Mouse (Mus musculus) spleen, postnatal 36 days (tissue): ENCODE results near the gene Cacna1e.

Experiments
- DNase-seq, 2 experiments: peaks; one replicate each; pipeline ENCODE4 v3.0.0; 2022; ENCODE audit warnings: low spot score in 2 of 2, mixed read lengths in 1 of 2

Cacna1e gene

DNA sequence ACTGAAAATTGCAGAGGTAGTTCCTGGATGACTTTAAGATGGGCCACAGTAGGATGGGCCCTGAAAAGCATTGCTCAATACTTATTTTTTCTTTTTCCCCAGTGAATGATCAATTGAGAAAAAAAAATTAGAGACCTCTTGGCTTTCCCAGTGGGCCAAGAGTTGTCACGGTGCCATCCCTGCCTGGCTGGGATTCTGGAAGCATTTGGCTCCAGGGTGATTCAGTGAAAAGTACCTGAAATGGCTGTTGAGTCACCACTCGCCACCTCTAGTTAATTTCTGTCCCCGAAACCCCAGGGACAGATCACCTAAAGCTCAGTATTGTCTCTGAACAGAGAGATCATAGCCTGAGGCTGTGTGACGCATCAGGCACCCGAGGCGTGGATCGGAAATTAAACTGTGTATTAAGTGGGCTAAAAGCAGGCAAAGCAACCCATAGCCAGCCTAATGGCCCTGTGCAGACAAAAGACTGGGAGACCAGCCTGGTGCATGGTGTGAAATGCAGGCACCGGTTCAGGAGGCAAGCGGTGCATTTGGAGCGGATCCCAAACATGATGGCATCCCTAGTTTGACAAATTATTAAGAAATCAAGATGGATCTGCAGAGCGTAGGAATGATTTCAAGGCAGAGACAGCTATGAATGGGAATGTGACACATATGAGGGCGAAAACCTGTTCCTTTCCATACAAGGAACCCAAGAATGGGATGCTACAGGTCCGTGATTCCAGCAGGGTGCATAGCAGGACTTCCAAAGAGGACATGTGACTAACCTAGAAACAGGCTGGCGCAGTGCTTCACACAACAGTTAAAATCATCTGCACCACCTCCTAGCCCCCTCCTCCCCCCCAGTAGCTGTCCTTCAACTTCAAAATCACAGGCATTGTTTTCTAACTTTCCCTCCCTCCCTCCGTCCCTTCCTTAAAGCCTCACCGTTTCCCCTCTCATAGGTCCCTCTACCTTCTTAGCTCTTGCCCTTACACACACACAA is 261.3 kb downstream of the Cacna1e start:
- no peak for DNase-seq

- DNase-seq: peak; percentile 75
Observed at GRCm38 (mm10) chr1:154617743-154618455, 266.4 kb downstream of the Cacna1e start.

GRCm38 (mm10) chr1:154615759-154616158 is 268.5 kb downstream of the Cacna1e start:
- DNase-seq: no peak

- no peak for DNase-seq
Observed at GRCm38 (mm10) chr1:154608516-154608915, 275.8 kb downstream of the Cacna1e start.

- DNase-seq: no peak
Observed at GRCm38 (mm10) chr1:154607406-154607805, 276.9 kb downstream of the Cacna1e start.

DNA sequence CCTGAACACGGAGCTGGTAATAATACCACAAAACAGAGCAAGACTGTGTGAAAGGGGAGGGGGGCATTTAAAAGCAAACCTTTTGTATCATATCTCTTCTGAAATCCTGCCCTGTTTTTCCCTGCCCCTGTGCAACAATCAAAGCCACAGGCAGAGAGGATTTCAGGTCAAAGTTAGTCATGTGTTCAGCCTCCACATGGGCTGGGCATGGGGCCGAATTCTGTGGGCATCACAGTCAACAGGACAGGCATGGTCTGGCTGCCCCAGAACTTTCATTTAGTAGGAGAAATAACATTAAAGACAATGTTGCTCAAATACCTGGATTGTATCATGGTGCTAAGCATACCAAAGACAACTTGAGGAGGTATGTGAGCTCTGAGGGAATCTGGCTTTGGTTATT is 278.7 kb downstream of the Cacna1e start:
- no peak for DNase-seq

GRCm38 (mm10) chr1:154603781-154604180 is 280.5 kb downstream of the Cacna1e start:
- DNase-seq: no peak

DNA sequence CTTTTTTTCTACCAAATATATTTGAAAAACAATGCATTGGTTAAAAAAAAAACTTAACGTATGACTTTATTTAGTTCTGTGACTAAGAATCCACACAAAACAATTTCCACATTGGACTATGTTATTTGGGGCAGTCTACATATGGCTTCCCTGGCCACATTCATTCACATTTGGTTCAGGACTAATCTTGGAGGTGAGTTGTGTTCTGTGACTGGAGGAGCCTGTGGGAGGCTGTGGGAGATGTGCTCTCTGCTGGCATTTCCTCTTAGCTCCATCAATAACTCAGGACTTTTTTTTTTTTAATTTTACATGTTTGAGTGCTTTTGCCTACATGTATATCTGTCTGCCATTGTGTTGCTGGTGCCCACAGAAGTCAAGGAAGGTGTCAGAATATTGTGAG is 281.8 kb downstream of the Cacna1e start:
- no peak for DNase-seq

GRCm38 (mm10) chr1:154582516-154582915 is 301.8 kb downstream of the Cacna1e start:
- DNase-seq: no peak

- DNase-seq: no peak
Observed at GRCm38 (mm10) chr1:154579929-154580328, 304.4 kb downstream of the Cacna1e start.

GRCm38 (mm10) chr1:154578748-154579147 is 305.6 kb downstream of the Cacna1e start:
- DNase-seq: no peak

DNA sequence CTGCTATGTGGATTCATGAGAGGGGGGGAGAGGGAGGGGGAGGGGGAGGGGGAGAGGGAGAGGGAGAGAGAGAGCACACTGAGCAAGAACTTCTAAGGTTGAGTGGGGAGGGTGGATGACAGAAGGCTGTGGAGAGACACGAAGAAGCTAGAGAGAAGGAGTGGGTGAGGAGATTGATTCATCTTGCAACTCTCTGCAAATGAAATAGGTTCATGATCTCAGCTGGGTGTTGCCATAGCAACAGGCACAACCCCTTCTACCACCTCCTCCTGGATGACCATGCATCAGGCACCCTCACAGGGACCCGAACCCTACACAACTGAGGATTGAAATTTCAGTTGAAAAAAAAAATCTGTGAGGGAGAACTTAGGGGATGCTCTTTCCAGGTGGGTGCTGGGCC is 307.9 kb downstream of the Cacna1e start:
- no peak for DNase-seq

- no peak for DNase-seq
Observed at GRCm38 (mm10) chr1:154566026-154566425, 318.3 kb downstream of the Cacna1e start.

- DNase-seq: no peak
Observed at GRCm38 (mm10) chr1:154555811-154556210, 328.5 kb downstream of the Cacna1e start.

DNA sequence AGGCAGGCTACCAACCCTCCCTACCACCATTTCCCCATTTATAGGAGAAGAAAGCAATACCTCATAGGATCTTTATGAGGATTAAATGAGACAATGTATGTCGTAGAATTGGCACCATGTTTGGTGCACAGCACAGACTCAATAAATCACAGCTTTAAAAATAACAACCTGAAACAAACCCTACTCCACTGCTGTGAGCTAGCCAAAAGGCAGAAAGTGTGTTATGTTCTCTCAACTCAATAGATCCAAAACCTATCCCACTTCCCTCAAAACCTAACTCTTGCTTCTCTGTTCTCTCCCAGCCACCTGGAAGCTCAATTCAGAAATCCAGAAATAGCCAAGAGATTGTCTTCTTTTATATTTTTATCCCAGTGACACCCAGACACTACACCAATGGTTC is 331.2 kb downstream of the Cacna1e start:
- DNase-seq: no peak

GRCm38 (mm10) chr1:154537445-154537844 is 346.9 kb downstream of the Cacna1e start:
- DNase-seq: no peak

- no peak for DNase-seq
Observed at GRCm38 (mm10) chr1:154536763-154537162, 347.5 kb downstream of the Cacna1e start.

GRCm38 (mm10) chr1:154532987-154533940 is 351.0 kb downstream of the Cacna1e start:
- DNase-seq: no peak

- DNase-seq: no peak
Observed at GRCm38 (mm10) chr1:154529666-154530065, 354.6 kb downstream of the Cacna1e start.

DNA sequence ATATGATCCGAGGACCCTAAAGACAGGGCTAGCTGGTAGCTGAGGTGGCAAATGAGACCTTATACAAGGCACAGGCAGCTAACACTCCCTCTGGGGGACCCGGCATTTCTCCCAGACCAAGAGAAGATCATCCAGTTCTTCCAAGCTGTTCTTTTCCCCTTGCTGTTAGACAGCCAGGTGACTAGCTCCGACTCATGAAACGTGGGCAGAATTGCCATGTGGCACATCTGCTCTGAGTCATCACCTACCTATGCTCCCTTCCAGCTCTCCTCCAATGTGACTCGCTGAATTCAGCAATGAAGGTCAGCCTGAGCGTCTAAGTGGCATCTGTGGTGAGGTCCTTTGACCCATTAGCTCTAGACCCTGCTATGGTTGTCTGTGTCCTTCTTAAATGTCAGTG is 355.5 kb downstream of the Cacna1e start:
- DNase-seq: no peak

DNA sequence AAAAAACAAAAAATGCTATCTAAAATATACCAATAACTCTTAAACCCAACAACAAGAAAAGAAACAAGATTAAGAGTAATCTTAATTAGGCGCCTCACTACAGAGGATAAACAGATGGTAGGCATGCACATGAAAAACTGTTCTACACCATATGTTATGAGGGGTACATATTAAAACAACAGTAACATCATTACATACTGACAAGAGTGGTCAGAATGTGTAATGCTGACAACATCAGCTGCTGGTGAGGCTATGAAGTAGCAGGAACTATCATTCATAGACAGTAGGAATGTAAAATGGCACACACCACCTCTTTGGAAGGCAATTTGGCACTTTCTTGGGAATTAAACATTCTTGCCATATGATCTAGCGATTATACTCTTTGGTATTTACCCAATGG is 363.6 kb downstream of the Cacna1e start:
- DNase-seq: no peak

DNA sequence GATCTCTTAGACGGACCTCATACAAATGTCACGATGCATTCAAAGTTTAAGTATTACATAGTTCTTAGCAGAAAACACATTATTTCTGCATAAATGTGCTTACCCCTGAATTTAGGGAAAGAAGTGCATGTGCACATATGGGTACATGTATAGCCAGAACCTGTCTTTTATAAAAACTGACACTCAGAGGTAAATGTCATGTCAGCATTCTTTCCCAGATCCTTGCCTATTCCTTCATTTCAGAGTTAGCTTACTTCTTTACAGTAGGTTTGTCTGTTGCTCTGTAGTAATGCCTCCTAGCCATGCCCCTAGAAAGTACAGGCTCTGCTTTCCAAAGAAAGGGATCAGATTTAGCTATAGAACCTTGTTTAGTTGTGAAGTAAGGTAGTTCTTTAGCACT is 369.0 kb downstream of the Cacna1e start:
- no peak for DNase-seq
